Mouse (Mus musculus): ENCODE results near the gene Ticrr.

Gene Ticrr

DNA sequence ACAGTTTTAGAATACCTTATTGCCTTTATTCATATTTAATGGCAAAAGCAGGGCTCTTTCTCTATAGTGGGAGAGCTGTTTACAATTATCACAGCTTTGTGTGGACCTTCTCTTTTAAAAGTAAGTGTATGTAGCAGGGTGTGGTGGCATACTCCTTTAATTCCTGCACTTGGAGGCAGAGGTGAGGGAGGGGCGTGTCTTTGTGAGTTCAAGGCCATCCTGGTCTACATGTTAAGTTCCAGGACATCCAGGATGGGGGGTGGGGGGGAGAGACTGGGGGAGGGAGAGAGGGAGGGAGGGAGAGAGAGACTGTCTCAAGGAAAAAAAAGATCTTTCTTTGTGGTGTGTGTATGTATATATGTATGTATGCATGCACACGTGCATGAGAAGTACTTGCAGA is 20.2 kb downstream of the Ticrr start:
- DNase-seq (ENCODE audit: low spot score): no peak

DNA sequence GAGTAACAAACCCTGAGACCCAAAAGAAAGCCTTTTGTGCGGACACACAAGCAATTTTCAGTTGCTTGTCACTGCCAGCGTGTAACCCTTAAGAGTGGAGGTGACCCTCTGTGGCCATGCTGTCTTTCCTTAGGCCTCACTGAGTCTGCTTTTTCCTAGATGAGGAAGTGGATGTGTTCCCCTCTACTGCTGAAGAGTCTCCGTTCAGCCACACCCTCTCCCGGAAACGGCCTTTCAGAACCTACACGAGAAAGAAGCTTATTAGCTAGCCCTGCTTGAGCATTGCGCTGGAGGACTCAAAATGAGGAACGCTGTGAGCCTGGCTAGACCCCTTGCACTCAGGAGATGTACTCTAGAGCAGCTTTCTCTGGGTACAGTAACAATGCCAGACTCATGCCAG is 36.5 kb downstream of the Ticrr start:
- no peak for DNase-seq (ENCODE audit: low spot score)

DNA sequence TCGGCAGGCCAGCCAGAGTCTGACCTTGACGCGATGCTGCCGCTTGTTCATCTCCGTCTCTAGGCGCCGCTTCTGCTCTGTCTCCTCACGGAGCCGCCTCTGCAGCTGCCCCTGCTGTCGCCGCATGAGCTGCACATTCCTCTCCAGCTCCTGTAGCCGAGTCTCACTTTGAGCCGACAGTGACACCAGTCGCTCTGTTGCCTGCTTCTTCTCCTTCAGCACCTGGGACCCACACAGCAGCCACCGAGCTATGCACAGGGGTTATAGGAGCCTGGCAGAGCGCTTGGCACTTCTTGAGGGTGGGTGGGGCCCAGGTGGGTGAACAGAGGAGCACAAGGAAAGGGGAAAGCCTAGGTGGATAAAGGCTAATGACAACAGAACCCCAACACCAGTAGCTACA is 42.8 kb downstream of the Ticrr start:
- DNase-seq (ENCODE audit: low spot score): no peak

DNA sequence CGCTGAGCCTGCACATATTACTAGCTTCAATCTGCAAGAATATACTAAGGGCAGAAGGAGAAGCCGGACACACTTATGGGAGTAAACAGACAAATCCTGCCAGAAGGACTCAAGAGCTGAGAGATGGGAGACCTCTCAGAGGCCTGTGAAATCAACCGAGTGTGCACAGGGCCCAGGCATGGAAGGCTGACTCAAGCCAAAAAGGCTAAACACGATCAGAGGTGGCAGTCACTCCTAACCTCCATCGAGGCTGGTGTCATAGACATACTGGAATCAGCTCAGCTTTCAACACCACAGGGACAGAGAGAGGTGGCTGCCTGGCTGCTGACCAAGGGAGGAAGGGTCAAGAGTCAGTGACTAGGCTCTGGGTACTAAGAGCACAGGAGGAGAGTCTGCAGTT is 45.2 kb downstream of the Ticrr start:
- DNase-seq (ENCODE audit: low spot score): no peak

DNA sequence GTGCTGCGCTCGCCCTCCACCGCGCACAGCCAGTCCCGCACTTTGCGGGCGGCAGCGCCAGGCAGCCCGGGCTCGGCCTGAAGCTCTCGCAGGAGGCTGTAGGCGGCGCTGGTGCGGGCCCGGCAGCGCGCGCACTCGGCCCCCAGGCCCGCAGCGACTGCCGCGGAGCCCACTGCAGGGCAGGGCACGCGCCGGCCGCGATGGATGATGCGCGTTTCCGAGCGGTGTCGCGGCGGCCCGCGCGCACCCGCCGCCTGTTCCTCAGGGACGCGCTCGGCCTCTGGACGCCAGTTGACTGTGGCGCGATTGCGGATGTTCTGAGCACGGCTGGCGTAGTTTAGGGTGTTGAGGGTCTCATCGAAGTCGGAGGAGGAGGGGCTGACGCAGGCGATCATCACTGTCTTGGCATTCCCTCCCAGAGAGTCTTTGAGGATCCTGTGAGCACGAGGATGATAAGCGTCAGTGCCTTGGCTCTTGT is 50.2 kb downstream of the Ticrr start:
- DNase-seq (ENCODE audit: low spot score): no peak

DNA sequence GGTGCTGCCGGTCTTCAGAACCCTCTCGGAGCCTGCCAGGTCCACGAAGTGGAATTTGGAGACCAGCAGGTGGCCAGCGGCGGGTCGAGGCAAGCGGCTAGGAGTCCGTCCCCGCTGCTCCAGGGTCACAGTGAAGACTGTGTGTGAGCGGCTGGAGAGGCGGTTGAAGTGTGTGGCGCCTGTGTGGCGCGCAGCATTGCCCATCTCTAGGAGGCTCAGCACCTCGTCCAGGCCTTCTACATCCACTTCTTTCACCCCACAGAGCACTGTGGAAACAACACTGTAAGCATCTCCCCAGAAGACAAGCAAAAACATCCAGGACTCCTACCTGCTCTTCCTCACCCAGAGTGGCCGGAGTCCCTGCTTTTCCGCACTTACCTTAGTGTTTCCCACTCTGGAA is 50.8 kb downstream of the Ticrr start:
- no peak for DNase-seq (ENCODE audit: low spot score)

DNA sequence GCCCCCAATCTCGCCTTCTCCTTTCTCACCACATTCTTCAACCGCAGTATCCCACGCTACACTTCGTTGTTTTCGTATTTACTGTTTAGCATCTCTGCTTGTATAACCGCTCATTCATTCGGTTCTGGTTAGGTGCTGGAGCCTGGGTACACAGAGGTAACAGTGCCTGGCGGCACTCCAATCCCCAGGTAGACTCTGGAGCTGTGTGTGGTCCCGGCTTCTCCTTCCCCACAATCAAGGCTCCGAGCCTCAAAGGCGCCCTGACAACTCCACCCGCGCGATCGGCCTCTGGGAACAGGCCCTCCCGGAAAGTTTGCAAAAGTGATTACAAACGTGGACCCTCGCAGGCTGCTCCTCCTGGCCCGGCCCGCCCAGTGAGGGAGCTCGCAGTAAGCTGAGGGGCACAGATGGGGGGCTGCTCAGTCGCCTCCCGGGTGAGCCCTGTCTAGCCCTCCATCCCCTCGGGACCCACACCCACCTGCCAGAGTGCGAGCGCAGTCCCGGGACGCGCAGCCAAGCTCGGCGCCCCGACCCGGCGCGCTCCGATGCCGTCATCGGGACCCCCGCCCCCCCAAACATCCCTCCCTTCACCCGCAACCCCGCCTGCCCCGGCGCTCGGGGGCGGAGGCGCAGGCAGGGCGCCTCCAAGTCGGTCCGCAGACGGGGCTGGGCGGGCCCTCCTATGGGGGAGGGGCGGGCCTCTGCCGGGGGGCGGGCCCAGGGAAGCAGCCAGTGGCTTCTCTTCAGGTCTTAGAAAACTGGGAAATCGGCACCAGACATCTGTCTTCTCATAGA is 55.4 kb downstream of the Ticrr start, which contains the start of gene Kif7:
Gene Kif7 (minus strand): TSS at position 534 of the 795 bp plus-strand sequence.
- DNase-seq (ENCODE audit: low spot score): no peak

DNA sequence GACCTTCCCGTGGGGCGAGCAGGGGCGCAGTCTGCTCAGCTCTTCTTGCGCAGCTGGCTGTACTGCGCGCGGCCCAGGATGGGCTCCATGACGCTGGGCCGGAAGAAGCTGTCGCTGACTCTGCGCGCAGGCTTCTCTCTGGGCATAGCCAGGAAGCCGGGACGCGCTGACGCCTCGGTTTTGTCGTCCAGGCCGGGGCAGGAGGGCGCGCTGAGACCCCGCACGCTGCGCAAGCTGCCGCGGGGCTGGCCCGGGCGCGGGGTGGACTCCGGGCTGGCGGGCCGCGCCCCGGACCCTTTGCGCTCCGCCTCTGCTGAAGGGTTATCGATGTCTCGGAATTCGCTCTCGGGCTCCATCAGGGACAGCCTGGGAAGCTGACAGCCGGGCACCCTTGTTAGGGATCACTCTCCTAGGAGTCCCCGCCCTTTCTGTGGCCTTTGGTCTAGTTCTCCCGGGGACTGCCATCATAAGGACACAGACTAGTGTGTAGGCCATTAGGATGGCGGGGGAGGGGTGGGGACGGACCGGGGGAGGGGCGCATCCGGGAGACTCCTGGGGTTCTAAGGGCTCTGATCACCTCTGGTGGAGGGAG is 61.5 kb downstream of the Ticrr start:
- DNase-seq (ENCODE audit: low spot score): no peak

DNA sequence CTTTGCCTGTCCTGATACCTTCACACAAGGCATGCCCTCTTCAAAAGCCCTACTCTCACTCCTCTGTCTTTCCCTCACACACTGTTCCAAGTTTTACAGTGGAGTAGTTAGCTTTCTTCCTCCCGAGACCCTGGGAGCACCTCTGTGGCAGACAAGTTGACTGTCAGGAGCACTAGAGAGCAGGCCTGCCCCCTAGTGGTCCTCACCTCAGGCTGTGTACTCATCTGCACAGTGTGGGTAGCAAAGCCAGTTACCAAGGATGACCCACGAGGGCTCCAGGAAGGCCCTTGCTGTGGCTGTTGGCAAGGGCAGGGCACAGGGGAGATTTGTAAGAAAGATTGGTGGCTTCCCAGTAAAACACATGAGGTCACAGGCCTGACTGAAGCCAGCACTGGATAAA is 67.1 kb downstream of the Ticrr start:
- DNase-seq (ENCODE audit: low spot score): no peak

DNA sequence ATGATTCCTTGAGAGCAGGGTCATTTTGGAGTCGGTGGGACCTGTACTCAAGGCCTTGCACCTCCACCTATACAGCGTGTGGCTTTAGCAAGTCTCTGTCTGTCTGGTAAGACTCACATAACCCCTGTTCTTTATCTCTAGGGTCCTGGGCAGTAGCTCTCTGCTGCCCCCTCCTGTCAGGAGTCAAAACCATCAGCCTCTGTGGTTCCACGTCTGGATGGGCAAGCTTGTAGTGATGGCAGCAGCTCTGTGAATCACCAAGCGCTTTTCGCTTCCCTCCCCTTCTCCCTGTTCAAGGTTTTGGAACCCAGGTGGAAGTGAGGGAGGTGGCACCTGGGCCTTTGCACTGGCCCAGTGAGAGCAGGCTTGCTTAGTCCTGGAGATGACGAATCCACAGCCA is 68.2 kb downstream of the Ticrr start:
- DNase-seq (ENCODE audit: low spot score): no peak

DNA sequence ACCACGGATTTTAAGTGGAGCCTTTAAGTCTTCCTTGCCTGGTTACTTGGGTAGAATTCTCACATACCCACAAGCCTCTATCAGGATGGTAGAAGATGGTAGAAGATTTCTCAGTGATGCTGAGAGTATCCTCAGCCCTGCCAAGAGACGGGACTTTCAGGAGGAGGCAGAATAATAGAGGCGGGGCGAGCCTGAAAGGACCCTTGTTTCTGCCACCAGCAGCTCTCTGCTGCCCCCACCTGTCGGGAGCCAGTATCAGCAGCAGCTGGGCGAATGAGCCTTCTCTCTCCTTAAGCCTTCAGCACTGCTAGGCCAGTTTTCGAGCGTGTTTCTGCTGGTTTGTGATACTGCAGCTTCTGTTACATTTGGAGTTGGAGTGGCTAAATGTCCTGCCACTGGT is 69.2 kb downstream of the Ticrr start:
- DNase-seq (ENCODE audit: low spot score): no peak

DNA sequence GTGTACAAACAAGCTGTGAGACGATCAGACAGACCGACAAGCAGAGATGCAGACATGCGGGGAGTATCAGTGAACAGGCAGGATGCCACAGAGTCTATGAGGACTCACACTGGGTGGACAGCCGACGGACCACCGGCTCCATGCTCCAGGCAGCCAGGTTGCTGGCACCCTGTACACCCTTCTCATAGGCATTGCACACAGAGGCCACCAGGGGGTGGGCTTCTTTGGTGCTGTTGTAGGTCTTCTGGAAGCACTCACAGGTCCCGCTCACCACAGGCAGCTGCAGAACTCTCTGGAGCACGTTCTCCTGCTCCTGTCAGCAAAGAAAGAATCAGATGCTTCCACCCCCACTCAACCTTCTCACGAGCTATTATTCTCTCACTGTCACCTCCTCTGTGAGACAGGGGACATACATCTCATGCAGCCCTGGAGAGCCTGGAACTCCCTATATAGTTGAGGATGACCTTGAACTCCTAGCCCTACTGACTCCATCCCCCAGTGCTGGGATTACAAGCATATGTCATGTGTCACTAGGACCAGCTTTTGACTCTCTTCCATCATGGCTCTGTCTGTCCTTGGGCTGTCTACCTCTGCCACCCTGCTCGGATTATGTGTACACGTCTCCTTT is 69.9 kb downstream of the Ticrr start:
- no peak for DNase-seq (ENCODE audit: low spot score)

DNA sequence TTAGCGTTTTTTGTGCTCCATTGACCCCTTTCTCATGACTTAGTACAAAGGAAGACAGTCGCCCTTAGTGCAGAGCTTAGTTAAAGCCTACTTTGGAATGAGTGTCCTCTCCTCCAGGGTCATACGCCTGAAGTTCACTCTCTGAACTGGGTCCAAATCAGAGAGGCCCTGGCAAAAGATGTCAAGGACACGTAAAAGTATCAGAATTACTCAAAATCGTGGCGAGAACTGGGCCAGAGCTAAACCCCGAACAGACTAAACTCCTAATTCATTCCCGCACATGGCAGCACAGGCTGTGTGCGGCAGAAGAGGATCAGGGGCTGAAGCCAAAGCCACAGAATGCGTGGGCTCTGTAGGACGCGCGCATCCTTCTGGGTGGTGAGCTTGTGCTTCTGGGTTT is 71.4 kb downstream of the Ticrr start:
- no peak for DNase-seq (ENCODE audit: low spot score)

DNA sequence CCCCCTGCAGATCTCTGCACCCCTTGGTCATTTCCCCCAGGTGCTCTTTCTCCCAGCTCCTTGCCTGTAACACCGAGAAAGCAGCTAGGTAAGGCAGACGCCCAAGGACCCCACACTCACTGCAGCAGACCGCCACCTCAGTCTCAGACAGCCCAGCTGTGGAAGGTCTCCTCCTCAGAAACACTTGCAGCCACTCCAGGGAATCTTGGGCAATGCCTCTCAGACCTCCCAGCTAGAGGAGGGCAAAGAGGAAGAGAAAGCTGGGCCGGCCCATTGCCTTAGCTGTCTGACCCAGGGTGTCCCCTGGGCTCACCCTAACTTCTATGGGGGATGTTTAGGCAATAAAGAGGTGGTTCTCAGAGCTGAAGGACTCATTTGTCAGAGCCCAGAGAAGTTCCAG is 72.6 kb downstream of the Ticrr start, which contains the start of gene Plin1:
Gene Plin1 (minus strand): TSS at position 282 of the 400 bp plus-strand sequence.
- no peak for DNase-seq (ENCODE audit: low spot score)

DNA sequence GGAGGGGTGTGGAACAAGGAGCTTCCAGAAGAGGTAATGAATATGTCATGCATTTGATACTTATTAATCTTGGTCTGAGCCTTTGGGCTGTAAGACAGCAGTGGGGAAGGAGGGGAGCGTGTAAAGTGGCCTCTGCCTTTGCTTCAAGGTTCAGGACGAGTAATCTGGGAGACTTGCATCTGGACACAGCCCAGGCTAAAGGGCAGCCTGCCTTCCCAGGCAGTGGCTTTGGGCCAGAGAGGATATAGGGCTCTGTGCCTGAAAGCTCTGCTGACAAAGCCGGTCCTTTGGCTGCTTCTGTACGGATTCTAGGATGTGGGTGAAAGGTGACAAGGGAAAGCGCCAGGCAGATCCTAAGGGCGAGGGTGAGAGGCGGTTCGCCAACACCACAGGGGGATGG is 74.6 kb downstream of the Ticrr start:
- no peak for DNase-seq (ENCODE audit: low spot score)

DNA sequence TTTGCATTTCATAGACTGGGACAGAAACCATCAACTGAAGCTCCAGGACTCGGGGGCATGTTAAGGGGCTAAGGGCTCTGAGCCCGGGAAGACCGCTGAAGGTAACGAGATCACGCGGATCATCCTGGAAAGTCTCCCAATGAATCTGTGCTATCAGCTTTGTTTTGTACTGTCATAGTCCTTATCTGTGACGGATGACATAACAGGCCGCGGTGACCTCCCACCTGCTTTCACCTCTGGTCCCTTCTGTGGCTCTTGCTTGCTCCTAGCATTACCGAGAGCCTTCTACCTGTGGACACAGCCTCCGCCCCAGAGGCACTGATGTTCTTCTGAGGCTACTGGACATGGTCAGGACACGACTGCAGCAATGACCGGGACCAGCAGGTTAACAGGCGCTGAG is 76.5 kb downstream of the Ticrr start:
- DNase-seq (ENCODE audit: low spot score): no peak

DNA sequence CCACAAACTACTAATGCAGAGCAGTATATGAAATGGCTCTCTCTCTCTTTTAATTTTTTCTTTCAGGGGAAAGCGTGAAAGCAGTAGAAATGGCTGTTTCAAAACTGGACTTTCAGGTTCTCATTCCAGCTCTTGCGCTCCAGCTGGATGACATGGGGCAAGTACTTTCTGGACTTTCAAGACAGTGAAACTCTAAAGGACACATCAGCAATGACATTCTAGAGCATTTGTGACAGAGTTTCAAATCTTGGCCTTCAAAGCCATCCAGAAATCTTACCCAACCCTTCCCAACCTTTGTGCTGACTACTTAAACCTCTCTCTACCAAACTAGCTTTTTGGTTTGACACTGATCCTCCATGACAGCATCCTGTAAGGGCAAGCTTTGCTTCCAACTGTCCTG is 78.9 kb downstream of the Ticrr start:
- no peak for DNase-seq (ENCODE audit: low spot score)

DNA sequence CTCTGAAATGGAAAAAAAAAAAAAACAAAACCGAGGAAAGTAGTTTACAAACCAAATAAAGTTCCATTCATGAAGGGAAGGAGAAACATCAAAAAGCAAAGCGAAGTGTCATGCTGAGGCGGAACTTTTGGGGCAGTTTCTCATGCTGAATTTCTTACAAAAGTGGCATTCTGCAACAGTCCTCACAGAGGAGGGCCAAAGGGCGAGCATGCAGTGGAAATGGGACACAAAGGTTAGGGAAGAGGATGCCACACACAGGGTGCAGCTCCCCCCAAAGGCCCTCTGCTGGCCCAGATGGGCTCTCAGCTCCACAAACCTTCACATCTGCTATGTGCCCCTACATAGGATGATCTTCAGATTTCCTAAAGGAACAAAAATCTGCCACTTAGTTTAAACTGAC is 80.3 kb downstream of the Ticrr start:
- DNase-seq (ENCODE audit: low spot score): no peak

DNA sequence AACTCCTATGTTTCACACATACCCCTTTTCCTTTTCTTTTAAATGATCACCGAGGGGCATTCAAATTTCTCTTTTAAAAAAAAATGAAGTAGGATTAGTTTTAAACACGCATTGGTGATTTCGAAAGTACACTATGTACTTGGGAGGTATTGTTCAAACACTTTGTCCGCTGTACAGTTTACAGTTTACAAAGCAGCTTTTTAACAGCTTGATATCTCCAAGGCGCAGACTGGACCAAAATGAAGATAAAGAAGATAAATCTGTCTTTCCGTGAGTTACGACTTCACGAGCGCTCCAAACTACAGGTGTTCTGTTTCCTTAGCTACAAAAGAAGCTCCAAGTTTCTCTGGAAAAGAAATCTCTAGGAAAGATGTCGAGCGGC is 82.3 kb downstream of the Ticrr start:
- no peak for DNase-seq (ENCODE audit: low spot score)

DNA sequence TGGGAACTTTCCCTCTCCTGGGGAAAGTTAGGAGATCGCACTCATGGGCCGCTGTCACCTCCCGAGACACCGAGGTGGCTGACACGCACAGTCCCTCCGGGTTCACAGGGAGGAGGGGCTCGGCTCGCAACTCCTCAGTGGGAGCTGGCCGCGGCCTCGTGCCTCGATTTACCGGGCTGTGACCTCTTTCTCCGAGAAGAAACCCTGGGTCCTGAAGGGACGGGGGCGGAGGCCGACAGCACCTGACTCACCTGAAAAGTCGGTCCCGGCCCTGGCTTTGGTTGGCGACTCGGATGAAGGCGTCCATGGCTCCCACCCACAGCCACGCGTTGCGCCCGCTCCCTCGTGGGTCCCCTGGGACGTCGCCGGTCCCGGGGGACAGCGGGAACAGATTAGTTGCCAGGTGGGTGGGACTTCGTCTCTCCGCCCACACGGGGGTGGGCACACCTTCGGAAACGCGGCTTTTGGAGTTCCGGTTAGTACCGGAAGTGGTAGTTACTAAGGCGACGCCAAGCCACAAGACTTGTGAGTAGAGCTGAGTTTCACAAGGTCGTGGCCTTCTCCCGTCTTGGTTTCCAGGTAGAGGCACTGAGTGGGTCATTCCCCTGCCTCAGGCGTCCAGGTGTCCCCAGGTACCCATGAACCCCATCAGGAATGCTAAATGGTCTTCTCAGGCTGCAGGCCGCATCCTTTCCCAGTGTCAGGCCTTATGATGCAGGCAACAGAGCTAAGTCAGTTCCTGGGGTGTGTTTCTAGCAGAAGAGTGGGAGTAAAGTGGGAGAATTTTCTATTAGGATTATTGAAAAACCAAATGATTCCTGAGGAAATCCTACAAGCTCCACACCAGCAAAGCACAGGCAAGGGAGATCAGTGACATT is 82.9 kb downstream of the Ticrr start, which contains the start of the genes Pex11a and Wdr93:
Gene Pex11a (minus strand): TSS at position 473 of the 878 bp plus-strand sequence.
Gene Wdr93 (plus strand): TSS at position 505 of the 878 bp plus-strand sequence.
- peak; percentile 80 for DNase-seq (ENCODE audit: low spot score)

DNA sequence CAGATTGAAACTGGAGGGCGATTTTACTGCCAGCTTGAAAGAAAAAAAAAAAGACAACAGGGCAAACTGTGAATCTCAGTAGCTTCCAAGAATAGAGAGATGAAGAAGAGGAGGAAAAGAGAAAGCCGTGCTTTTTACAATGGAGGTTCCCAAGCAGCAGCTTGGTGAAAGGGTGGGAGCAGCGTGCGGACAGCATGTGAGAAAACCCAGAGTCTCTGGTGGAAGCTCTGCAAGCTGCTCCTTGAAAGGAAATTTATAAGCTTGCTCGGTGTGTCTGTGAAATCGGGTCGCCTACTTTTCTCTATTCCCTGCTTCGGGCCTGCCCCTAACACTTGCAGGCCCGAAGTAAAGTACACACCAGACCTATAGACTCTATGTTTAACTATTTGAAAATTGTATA is 84.1 kb downstream of the Ticrr start:
- DNase-seq (ENCODE audit: low spot score): no peak

DNA sequence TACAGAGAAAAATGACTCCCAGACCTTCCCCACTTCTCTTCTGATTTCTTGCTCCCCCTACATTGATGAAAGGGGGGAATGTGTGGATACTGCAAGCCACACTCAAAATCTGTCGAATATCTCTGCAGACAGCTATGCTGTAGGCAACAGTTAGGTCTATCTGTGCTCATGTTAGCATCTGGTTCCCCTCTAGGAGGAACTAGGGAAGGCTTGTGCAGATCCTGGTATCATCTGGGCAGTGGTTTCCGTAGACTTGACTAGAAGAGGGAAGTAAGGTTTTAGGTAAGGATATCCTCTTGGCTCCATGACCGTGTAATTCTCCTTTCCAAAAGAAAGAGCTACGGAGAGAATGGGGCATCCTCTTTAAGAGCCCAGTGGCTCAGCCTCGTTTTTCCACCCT is 84.6 kb downstream of the Ticrr start:
- DNase-seq (ENCODE audit: low spot score): no peak
